Mouse (Mus musculus) liver, adult 2 months (tissue): ENCODE measurements around the gene Tnfsf12. TPM values are rescaled to one million over a fixed set of nuclear protein-coding genes. Genes with fewer than 3 reads are reported as not detected.

Source experiments
- DNase-seq: peaks from one replicate; pipeline ENCODE4 v3.0.0-alpha.2; 2011; ENCODE audit warnings: low read depth, low spot score; ENCODE audit errors: extremely low read depth
- H3K27ac ChIP-seq: fragments of 200-500 bp; replicated peaks from 2 replicates; pipeline ENCODE4 v1.5.1; 2012; ENCODE audit warnings: low read depth, mild to moderate bottlenecking, control low read depth, inconsistent platforms, low read length; ENCODE audit not compliant: insufficient read depth
- H3K27me3 ChIP-seq: fragments of 200-500 bp; 2 replicates; pipeline ENCODE4 v1.6.1; 2012; ENCODE audit warnings: mild to moderate bottlenecking, moderate library complexity, low read length, inconsistent platforms; ENCODE audit not compliant: control insufficient read depth, insufficient read depth
- H3K36me3 ChIP-seq: fragments of 200-500 bp; 2 replicates; pipeline ENCODE4 v1.6.1; 2012; ENCODE audit warnings: low read length, inconsistent platforms; ENCODE audit not compliant: control insufficient read depth, insufficient read depth
- H3K4me1 ChIP-seq: fragments of 200-500 bp; 2 replicates; pipeline ENCODE4 v1.6.1; 2011; ENCODE audit warnings: low read length; ENCODE audit not compliant: control insufficient read depth, insufficient read depth
- H3K4me3 ChIP-seq: fragments of 200-500 bp; 2 replicates; pipeline ENCODE4 v1.5.1; 2011; ENCODE audit warnings: low read depth, mild to moderate bottlenecking, control low read depth, low read length, moderate library complexity; ENCODE audit not compliant: insufficient read depth
- H3K79me2 ChIP-seq: fragments of 200-500 bp; 2 replicates; pipeline ENCODE4 v1.6.1; 2012; ENCODE audit warnings: inconsistent platforms, mild to moderate bottlenecking, low read length, moderate library complexity; ENCODE audit not compliant: control insufficient read depth, insufficient read depth
- H3K9ac ChIP-seq: fragments of 200-500 bp; 2 replicates; pipeline ENCODE4 v1.6.1; 2012; ENCODE audit warnings: low read depth, mild to moderate bottlenecking, control low read depth, inconsistent platforms, low read length
- CTCF ChIP-seq: fragments of 200-500 bp; IDR thresholded peaks from 2 replicates; pipeline ENCODE4 v1.5.1; 2011; ENCODE audit warnings: low read depth, low read length, control low read depth
- POLR2A ChIP-seq: fragments of 200-500 bp; IDR thresholded peaks from 2 replicates; pipeline ENCODE4 v1.6.1; 2011; ENCODE audit warnings: low read length, control low read depth; ENCODE audit not compliant: insufficient read depth; ENCODE audit errors: extremely low read depth
- WGBS: fragments of 180-500 bp; shearing (Covaris S2); methylation state at CpG from one replicate; pipeline ENCODE4 v1.1.7; 2018; 5-methylcytosine and 5-hydroxymethylcytosine counted together
- polyA plus RNA-seq: library from polyadenylated mRNA; depleted of rRNA; stranded (reverse); fragments of >200 nt; gene quantifications from 2 replicates; pipeline ENCODE4 v1.2.3, GENCODE M21; 2012
- total RNA-seq: library from RNA; depleted of rRNA; stranded (reverse); fragments of >200 nt; gene quantifications from 2 replicates; pipeline ENCODE4 v1.2.3, GENCODE M21; 2014

Gene Tnfsf12
- total and polyA plus RNA-seq, 2 experiments = 2.6 to 18.0 TPM

DNA sequence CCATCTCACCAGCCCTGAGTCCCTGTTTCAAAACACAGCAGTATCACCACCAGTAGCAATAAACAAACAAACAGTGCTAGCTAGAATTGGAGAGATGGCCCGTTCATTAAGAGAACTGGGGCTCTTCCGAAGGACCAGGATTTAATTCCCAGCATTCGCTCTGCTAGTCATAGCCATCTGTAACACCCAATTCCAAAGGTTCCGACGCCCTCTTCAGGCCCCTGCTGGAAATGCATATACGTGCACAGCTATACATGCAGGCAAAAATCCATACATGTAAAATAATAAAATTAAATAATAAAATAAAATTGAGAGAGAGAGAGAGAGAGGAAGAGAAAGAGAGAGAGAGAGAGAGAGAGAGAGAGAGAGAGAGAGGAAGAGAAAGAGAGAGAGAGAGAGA is 23.8 kb upstream of the Tnfsf12 start:
- H3K27ac ChIP-seq = no peak overlapping the region

DNA sequence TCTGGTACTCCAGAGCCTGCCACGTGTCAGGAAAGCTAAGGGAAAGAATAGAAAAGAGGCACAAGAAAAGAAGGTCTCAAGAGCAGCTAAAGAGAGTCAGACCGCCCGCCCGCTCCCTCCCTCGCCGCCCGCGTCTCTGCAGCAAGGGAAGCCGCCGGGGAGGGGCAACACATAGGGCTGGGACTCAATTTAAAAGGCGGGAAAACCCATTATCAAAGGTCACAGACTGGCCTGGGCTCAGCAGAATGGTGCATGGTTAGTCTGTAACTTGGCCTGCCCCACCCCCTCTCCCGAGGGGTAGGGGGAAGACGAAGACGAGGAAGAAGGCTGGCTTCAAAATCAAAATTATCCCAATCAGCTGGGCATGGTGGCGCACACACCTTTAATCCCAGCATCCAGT is 23.0 kb upstream of the Tnfsf12 start:
- Histone ChIP-seq H3K27ac (no peak overlapping the region), H3K36me3 (no peaks in the 10 kb centered on the region), H3K27me3 (no peaks in the 10 kb centered on the region), H3K4me3 (no peak overlapping the region), H3K4me1 (peaks cover 4% of the 10 kb centered on the region; the same call in 1 of the 2 replicates), H3K9ac (no peak overlapping the region), H3K79me2 (no peaks in the 10 kb centered on the region)
- no peak for DNase-seq
- 37% methylated on average over 15 of the region's 15 CpGs for WGBS
- no peak for TF ChIP-seq POLR2A

More for the DNA sequence above, 23.8 kb upstream of the Tnfsf12 start:
- Histone ChIP-seq H3K36me3 (no peaks in the 10 kb centered on the region), H3K4me1 (peaks cover 4% of the 10 kb centered on the region; the same call in 1 of the 2 replicates), H3K9ac (no peak overlapping the region), H3K79me2 (no peaks in the 10 kb centered on the region), H3K4me3 (no peak overlapping the region), H3K27me3 (no peaks in the 10 kb centered on the region)
- TF ChIP-seq POLR2A = no peak
- TF ChIP-seq CTCF = 0 out of 2 replicates have a peak, but pooled peaks have one; percentile 13
- WGBS = 82% methylated on average over 6 of the region's 6 CpGs
- DNase-seq = no peak

GRCm38 (mm10) chr11:69716953-69717352 is 21.3 kb upstream of the Tnfsf12 start:
- Histone ChIP-seq H3K36me3 (no peaks in the 10 kb centered on the region), H3K4me1 (peaks cover 4% of the 10 kb centered on the region; the same call in 1 of the 2 replicates), H3K9ac (no peak overlapping the region), H3K4me3 (no peak overlapping the region), H3K27me3 (no peaks in the 10 kb centered on the region), H3K27ac (no peak overlapping the region), H3K79me2 (no peaks in the 10 kb centered on the region)
- 55% methylated on average over 4 of the region's 4 CpGs for WGBS
- TF ChIP-seq POLR2A (no peak), CTCF (no peak)
- no peak for DNase-seq

DNA sequence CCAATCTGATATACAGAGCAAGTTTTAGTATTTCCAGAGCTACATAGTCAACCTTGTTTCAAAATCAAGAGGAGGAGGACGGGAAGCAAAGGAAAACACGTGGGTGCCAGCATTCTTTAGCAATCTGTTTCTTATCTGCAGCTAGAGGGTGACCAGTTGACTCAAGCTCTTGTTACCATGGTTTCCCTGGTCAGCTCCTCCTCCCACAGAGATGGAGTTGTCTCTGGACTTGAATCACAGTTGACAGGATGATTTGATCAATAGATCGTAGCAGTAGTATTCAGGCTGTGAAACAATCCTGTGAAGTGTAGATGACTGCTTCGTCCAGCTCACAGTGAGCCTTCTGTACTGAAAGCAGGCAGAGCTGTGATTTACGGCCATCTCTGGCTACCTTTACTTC is 20.3 kb upstream of the Tnfsf12 start:
- 6% methylated on average over 5 of the region's 5 CpGs for WGBS
- no peak overlapping the region; the same call in 1 of the 2 replicates for H3K27ac ChIP-seq
- H3K36me3 ChIP-seq = no peaks in the 10 kb centered on the region
- DNase-seq = peak; percentile 98
- no peak overlapping the region for H3K4me3 ChIP-seq
- H3K4me1 ChIP-seq = peaks cover 4% of the 10 kb centered on the region; the same call in 1 of the 2 replicates
- TF ChIP-seq POLR2A = no peak
- TF ChIP-seq CTCF = no peak
- no peaks in the 10 kb centered on the region for H3K27me3 ChIP-seq
- H3K79me2 ChIP-seq = no peaks in the 10 kb centered on the region
- no peak overlapping the region for H3K9ac ChIP-seq

- H3K36me3 ChIP-seq = no peaks in the 10 kb centered on the region
- H3K27me3 ChIP-seq = no peaks in the 10 kb centered on the region
- DNase-seq = no peak
- H3K9ac ChIP-seq = no peak overlapping the region
- WGBS = 52% methylated on average over 9 of the region's 9 CpGs
- H3K4me3 ChIP-seq = no peak overlapping the region
- peaks cover 4% of the 10 kb centered on the region; the same call in 1 of the 2 replicates for H3K4me1 ChIP-seq
- H3K79me2 ChIP-seq = no peaks in the 10 kb centered on the region
- peak overlapping the region; percentile 0; the same call in 1 of the 2 replicates for H3K27ac ChIP-seq
- TF ChIP-seq CTCF = peak; percentile 82
- no peak for TF ChIP-seq POLR2A
These were observed 19.8 kb upstream of the Tnfsf12 start for GRCm38 (mm10) chr11:69715482-69715881.

DNA sequence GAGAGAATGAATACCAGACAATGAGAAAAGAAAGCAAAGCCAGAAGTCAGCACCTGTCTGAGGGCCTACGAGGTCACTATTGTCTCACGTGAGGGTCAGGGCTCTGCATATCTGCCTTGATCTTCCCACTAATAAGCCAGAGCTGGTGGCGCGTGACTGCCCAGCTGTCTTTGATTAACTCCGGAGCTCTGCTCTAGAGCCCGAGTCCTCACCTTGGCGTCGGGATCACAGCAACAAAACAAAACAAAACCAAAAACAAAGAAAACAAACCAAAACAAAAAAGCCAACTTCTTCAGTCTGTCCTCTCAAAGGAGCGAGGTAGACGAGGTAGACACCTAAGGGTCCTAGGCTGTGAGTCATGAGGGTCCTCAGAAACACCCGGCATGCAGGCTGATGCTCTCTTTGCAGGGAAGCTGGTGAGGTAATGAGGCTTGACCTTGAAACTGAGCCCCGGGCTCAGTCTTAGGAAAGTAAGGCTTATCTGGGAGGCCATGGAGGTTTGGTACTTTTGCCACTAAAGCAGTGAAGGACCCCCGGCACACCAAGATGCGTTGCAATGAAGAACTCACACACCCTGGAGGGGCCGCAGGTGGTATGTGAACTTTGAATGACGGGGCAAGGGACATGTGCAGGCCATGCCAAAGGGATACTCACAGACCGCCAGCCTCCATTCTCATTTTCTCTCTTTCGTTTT is 19.1 kb upstream of the Tnfsf12 start:
- peaks cover 4% of the 10 kb centered on the region; the same call in 1 of the 2 replicates for H3K4me1 ChIP-seq
- no peak overlapping the region for H3K4me3 ChIP-seq
- no peaks in the 10 kb centered on the region for H3K27me3 ChIP-seq
- H3K79me2 ChIP-seq = no peaks in the 10 kb centered on the region
- 90% methylated on average over 18 of the region's 18 CpGs for WGBS
- DNase-seq = no peak
- H3K36me3 ChIP-seq = no peaks in the 10 kb centered on the region
- TF ChIP-seq CTCF (no peak), POLR2A (no peak)
- no peak overlapping the region for H3K9ac ChIP-seq
- no peak overlapping the region for H3K27ac ChIP-seq
